Mouse (Mus musculus): ENCODE measurements around the gene A730071L15Rik.
A peak's percentile ranks its signal among the peaks of the same experiment; 100 is the strongest.

A730071L15Rik gene

DNA sequence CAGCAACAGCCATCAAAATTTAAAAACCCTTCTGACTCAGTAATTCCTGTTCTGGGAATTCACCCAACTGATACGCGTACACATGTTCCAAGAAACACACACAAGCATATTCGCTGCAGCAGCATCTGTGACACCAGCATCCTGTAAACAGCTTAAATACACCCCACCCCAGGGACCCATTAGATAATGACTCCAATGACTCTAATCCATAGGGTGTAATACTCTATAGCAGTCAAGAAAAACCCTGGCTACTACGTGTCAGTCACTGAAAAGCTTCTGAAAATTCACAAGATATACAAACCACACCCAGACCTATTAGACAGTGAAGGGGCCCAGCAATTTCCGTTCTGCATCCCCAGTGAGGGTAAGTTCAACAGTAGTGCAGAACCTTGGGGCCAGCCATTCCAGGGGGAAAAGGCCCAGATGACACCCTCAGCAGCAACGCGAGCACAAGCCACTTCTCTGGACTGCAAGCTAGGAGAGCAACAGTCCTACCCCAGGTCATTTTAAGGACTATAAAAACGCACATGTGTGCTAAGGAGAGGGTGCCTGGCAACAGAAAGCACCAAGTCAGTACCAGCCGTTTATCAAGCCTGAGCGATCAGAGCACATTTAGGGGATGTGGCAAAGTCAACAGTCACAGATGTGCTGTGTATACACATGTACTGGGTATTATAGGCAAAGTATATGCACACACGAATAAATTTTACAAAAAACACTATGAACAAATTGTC lies 15.5 kb upstream of the A730071L15Rik start:
- no peak for DNase-seq

DNA sequence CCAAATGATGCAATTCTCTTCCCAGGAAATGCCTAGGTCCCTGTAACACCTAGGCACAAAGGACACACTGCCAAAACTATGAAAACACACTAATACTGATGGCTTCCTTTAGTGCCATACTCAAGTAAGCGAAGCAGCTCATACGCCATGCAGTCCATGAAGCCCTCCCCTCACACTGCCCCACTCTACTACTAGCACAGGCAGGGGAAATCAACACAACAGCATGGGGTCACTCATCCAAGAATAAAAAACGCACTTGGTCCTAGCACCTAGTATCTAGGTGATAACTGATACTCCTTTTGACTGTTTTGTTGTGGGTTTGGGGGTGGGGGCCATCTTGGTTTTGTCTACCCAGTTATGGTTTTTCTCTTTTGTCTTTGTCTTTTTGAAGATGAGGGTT lies 12.4 kb upstream of the A730071L15Rik start:
- DNase-seq = no peak

DNA sequence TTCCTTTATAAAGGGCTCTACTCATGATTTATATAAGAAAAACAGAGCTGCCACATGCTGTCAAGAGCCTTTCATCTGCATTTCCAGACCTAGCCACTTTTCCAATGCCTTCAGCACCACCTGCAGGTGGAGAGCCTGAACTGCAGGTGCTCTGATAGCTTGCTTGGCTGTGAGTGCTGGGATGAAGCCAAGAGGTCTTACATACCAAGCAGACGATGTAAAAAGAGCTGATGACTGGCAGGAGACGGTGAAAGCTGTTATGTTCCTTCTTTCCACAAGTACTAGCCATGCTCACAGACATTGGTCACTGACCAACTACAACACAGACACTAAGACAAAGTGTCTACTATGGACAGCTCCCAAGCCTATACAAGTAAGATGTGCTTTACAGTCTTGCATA lies 12.0 kb upstream of the A730071L15Rik start:
- peak; percentile 91 for DNase-seq

DNA sequence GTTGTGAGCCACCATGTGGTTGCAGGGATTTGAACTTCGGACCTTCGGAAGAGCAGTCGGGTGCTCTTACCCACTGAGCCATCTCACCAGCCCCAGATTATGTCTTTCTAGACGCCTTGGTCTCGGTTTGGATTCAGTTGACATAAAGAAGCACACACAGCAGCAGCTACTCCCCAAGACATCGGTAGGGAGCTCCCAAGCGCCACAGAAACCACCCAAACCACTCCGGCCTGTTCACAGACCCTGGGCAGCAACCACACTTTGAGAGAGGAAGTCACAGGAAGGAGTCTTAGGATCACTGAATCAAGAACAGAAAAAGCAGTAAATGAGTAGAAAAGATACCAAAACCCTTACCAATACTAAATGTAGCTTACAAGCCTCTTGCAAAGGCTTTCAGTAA lies 3.0 kb upstream of the A730071L15Rik start:
- DNase-seq = no peak

DNA sequence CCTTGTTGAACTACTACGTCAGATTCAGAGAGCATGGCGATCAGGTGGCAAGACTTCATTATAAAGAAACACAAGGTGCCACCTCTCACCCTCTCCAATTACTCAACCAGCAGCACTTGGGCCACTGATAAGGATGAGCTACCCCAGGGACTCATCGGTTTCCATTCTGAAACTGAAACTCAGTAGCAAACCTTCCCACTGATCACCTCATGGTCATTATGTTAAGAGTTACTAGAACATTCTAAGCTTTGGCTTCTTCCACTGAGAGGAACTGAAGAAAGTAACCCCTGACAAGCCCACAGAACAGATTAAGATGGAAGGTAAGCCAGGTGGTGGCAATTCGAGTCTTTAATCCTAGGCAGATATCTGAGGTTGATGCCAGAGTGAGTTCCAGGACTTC lies 1.4 kb upstream of the A730071L15Rik start:
- no peak for DNase-seq

DNA sequence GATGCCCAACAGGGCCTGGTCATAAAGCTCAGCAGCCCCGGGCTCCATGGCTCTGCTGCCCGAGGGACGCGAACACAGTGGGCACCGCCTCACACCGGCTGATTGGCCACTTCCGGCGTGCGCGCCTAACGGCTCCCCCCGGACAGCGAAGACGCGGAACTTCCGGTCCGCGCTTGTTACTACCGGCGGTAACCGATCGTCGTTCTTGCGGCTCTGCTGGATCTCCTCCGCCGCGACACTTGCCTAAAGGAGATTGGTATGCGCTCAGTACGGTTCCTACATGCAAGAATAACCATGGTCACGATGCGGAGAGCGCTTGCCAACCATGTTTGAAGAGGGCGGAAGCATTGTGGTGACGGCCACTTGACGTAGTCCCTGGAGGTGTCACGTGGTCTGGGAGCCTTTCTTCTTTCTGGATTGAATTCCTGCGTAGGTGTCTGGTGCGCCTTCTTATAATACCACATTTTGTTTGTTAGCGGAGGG lies 299 bp downstream of the A730071L15Rik start, which contains the start of gene Nudcd3:
Nudcd3 (minus strand) TSS at position 329 of the 483 bp plus-strand sequence.
- peak; percentile 89 for DNase-seq

DNA sequence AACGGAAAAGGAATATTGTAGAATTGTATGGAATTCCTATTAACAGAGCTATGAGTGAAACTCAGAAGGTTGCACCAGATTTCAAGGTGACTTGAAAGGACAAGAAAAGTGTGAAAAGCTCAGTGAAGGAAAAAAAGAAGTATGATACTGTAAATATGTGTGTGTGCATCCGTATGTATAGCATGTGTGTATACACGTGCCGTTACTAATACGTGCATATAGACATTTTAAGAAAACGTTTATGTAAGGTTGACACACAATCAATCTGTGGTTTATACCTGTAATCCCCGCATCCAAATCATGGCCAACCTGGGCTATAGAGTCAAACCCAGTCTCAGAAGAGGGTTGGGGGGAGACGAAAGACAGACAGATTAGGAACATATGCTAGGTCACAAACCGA lies 741 bp downstream of the A730071L15Rik start:
- DNase-seq = no peak

DNA sequence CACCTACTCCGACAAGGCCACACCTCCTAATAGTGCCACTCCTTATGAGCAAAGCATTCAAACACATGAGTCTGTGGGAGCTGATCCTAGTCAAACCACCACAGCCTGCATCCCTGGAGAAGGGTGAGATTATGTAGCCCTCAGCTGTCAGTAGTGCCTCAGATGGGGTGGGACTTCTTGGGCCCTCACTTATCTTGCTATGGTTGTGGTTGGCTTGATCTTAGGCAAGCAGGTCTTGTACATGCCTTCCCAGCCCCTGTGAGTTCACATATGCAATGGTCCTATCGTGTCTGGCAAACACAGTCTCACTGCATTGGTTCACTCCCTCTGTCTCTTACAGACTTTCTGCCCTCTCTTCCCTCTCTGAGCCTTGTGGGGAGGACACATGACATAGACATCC lies 7.3 kb downstream of the A730071L15Rik start:
- no peak for DNase-seq

DNA sequence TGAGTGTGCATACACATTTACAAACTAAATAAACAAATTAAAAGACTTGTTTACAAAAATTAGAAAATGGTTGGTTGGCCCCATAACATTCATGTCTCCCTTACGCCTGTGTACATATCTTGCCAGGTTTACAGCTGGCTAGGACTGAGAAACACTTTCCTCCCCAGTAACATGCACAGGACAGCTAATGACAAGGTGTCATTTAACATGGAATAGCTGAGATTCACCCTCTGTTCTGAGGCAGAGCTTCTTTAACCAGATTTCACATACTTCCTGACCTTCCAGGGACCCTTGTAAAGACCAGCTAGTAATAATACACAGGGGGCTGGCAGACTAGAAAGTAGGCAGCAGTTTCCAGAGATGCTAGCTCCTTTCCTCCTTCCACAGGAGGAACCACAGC lies 8.3 kb downstream of the A730071L15Rik start:
- no peak for DNase-seq

DNA sequence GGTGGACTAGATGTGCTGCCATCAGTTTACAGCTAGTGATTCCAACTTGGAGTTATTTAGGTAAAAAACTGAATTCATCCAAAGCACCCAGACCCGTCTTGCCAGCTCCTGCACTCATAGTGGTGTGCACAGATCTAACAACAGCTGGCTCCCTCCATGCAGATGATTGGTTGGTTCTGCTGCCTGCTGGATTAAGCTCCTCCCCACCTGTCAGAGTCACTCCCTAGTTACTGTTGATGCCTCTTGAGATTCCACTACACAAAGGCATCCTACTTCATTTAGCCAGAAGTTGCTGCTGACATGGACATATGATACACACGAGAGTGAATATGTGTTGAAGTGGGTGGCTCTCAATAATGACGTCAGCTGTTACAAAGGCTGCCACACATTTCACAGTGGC lies 17.0 kb downstream of the A730071L15Rik start:
- DNase-seq = no peak

DNA sequence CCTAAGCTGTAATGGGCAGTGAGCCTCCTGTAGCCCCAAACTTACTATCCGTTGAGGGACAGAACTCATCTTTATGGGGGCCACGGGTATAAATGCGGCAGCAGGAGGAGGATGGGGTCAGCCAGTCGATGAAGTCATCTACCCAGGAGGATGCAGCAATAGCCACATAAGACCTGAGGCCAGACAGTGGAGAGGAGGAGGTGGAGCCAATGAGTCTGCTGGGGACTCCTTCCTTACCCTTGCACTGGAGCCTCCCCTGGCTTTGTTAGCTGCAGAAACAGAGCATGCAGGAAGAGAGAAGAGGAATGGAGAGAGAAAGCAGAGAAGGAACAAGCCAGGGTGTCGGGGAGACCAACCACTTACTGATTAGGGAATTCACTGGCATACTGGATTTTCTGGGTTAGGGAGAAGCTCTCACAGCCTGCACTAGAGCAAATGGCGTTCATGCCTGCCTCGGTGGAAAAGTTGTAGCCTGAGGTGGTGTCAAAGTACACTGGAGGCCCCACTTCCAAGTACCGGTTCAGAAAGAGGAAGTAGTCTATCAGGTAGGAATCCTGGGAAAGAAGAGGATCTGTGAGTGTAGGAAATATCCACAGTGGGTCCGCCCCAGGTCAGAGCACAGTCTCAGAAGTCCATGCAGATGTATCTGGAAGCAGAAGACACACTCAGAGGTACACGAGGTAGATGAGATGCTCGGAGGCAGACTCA lies 18.5 kb downstream of the A730071L15Rik start:
- no peak for DNase-seq

DNA sequence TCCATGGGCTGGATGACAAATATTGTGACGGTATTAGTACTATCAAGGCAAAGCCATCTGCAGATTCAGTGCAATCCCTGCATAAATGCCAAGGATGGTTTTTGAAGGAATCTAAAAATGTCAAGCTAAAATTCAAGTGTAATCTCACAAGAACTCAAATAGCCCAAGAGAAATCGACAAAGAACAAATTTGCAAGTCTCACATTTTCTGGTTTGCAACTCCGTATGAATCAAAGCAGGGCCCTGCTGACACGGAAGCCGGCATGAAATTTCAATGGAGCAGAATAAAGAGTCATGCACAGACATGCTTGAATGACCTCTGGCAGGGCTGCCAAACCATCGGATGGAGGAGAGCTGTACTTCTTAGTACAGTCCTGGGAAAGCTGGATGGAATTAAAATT lies 20.1 kb downstream of the A730071L15Rik start:
- DNase-seq = no peak

DNA sequence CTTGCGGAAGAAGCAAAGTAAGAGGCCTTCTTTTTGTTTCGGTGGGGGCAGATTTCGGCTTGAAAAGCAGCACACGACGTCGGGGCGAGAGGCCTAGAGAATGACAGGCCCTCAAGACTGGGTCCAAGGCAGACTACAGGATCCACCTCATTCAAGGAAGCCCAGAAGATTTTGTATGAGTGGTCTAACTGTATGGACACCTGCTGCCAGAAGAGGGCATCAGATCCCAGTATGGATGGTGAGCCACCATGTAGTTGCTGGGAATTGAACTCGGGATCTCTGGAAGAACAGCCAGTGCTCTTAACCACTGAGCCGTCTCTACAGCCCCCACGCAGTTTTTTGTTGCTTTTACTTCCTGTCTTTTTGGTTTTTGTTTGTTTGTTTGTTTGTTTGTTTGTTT lies 22.4 kb downstream of the A730071L15Rik start:
- no peak for DNase-seq

DNA sequence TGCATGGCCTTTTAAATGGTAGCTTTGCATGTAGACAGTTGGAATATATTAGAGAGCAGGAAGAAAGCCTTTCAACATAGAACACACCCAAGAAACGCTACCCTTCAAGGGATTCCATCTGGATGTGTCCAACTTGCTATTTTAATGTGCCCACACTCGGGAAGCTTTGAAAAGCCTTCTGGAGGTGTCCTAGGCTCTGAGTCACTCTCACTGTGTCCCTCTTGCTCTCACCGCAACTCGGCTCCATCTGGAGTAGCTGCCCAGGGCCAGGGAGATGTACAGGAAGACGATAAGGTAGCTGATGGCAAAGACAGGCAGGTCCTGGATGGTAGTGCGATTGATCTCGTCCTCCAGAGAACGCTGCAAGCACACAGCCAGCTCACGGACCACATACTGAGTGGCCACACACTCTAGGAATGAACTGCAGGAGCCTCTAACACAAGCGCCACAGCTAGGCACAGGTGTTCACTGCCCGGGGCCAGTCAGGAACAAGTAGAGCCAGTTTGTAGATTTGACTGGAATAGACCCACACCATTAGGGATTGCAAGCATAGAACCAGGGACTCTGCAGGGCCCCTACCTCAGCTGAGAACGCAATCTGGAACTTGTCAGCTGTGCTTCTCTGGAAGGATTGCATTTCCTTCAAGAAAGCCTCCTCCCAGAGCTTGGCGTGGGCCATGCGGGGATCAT lies 24.9 kb downstream of the A730071L15Rik start:
- DNase-seq = no peak

DNA sequence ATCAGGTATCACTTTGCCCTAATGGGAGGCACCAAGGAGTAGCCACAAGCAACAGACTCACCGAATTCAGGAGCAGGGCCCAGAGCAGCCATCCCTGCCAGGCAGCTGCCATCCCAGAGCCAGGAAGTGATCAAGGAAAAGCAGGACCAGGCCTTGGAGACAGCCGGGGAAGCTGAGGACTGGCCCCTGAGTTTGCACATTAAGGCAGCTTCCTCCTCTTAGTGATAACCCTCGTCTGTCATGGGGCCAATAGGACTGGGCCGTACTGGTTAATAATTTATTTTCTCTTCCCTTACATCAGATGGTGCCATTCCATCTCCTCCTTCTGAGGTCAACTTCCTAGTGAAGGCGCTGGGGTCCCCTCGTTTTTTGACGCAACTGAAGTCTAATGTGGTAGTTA lies 30.2 kb downstream of the A730071L15Rik start, which contains the start of gene Npc1l1:
Npc1l1 (minus strand) TSS at position 132 of the 400 bp plus-strand sequence.
- no peak for DNase-seq

DNA sequence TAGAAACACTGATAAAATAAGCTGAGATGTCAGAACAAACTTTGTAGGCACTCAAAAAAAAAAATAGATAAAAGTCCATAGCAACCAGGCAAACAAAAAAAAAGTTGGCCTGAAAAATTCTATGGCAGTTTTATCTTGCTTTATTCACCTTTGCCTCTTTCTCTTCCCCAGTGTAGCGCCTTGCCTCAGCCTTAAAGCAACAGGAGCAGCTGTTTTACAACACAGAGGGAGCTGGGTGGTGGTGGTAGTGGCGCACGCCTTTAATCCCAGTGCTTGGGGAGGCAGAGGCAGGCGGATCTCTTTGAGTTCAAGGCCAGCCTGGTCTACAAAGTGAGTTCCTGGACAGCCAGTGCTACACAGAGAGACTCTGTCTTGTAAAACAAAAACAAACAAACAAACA lies 33.2 kb downstream of the A730071L15Rik start:
- no peak for DNase-seq

DNA sequence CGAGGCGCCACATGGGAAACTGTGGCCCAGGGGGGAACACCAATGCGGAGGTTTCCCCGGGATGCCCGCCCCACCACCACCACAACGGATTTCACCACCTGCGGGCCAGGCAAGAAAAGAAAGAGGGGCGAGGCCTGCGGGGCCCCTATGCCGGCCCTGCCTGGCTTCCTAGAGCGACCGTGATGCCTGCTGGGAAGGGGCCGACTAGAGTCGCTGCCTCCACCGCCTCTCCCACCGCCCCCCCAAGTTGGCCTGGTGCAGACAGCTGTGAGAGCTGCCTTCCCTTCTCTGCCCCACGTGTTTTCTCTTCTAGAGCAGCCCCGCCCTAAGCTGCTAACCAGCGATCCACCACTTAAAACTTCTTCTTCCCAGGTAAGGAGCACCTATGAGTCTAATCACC lies 44.9 kb downstream of the A730071L15Rik start:
- no peak for DNase-seq

Measured in right cerebral cortex, postnatal 14 days (tissue).